Mouse (Mus musculus): Measurements from ENCODE around the gene Plppr4. TPM values are rescaled to one million over a fixed set of nuclear protein-coding genes. Genes with fewer than 3 reads are reported as not detected.

Plppr4 gene
- polyA plus RNA-seq, 1 experiment = 0.02 TPM

DNA sequence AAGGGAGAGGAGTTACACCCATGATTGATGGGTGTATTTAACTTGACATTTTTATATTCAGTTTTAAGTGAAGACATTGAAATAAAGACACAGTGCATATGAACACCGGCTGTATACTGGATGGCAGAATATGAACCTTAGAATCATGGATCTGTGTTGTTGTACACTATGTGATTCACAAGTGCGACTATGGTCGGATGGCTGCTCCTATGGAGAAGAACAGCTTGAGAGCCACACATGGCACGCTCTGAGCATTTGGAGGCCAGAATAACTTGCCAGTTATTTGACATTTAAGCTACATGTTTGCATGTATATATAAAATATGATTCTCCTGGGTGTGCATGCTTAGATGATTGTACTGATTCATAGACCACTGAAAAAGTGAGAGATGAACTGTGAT lies 53.1 kb downstream of the Plppr4 start:
- H3K4me1 ChIP-seq (ENCODE audit: control insufficient read depth) = no peaks in the 10 kb centered on the region
- no peak for TF ChIP-seq TAL1 (IDR thresholded peaks at IDR 0.05; ENCODE audit: low read length)
- TF ChIP-seq GATA1 (IDR thresholded peaks at IDR 0.05; ENCODE audit: low read length) = no peak
- H3K9me3 ChIP-seq (ENCODE audit: control insufficient read depth, low read length) = no peaks in the 10 kb centered on the region
- no peaks in the 10 kb centered on the region for H3K27me3 ChIP-seq (ENCODE audit: control insufficient read depth)
- H3K4me3 ChIP-seq (replicated peaks) = no peak overlapping the region
- no peaks in the 10 kb centered on the region for H3K36me3 ChIP-seq (ENCODE audit: control insufficient read depth)

DNA sequence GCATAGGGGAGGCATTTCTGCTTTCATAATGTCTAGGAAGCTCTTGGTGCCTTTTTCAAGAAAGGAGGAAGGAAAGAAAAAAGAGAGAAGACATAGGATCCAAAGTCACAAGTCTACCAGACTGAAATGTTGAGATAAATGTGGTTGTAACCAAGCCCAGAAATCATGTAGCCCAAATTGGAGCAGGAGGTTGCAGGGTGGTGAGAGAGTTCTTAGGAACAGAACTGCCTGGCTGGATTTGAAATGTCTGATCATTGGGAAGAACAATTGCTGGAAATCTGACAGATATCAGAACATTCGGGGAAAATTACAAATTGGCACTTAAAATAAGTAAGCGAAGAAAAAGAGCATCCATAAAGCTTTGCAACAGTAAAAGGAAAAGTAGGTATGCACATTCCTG lies 56.6 kb downstream of the Plppr4 start:
- no peaks in the 10 kb centered on the region for H3K27me3 ChIP-seq (ENCODE audit: control insufficient read depth)
- H3K4me3 ChIP-seq (replicated peaks) = no peak overlapping the region
- no peaks in the 10 kb centered on the region for H3K4me1 ChIP-seq (ENCODE audit: control insufficient read depth)
- no peaks in the 10 kb centered on the region for H3K9me3 ChIP-seq (ENCODE audit: control insufficient read depth, low read length)
- TF ChIP-seq TAL1 (IDR thresholded peaks at IDR 0.05; ENCODE audit: low read length) (no peak), GATA1 (IDR thresholded peaks at IDR 0.05; ENCODE audit: low read length) (no peak)
- no peaks in the 10 kb centered on the region for H3K36me3 ChIP-seq (ENCODE audit: control insufficient read depth)

DNA sequence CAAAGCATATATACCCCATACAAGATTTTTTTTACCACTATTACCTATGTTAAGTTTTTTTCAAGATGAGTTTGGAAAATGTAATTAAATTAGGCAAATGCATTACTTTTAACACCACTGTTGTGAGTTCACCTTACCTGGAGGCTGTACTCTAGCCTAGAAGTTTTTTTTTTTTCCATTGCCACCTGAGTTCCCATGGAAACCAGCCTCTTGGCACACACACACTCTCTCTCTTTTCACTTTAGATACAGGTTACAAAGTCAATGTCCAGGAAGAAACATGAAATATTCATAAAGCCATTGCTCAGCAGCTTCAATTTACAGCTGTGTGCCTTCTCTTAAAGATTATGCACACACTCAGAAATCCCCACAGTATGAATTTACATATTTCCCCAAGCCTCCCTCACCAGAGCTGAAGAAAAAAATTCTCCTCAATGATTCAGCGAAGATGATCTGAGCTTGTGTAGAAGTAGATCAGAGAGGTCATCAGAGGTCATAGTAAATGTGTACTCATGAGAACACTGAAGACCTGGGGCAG lies 59.9 kb downstream of the Plppr4 start:
- TF ChIP-seq GATA1 (IDR thresholded peaks at IDR 0.05; ENCODE audit: low read length) (no peak), TAL1 (IDR thresholded peaks at IDR 0.05; ENCODE audit: low read length) (no peak)
- Histone ChIP-seq H3K9me3 (ENCODE audit: control insufficient read depth, low read length) (no peaks in the 10 kb centered on the region), H3K36me3 (ENCODE audit: control insufficient read depth) (no peaks in the 10 kb centered on the region), H3K4me3 (replicated peaks) (no peak overlapping the region), H3K4me1 (ENCODE audit: control insufficient read depth) (no peaks in the 10 kb centered on the region), H3K27me3 (ENCODE audit: control insufficient read depth) (no peaks in the 10 kb centered on the region)

DNA sequence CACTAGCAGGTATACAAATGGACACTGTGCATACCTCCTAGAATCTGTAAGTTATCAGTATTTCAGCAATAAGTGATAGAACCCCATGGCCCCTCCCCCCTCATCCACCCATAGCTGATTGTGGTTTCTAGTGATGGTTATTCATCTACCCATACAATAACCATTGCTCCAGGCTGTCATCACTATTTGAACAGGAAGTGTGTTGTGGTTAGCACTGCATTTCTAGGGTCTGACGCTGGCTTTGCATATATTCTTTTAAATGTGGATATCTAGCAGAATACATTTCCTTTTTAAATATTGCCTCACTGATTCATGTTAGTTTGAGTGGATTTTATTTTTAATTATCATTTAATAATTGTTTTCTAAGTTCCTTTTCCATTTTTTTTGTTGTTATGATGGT lies 62.9 kb downstream of the Plppr4 start:
- no peak for TF ChIP-seq GATA1 (IDR thresholded peaks at IDR 0.05; ENCODE audit: low read length)
- no peak for TF ChIP-seq TAL1 (IDR thresholded peaks at IDR 0.05; ENCODE audit: low read length)
- H3K4me1 ChIP-seq (ENCODE audit: control insufficient read depth) = no peaks in the 10 kb centered on the region
- no peaks in the 10 kb centered on the region for H3K27me3 ChIP-seq (ENCODE audit: control insufficient read depth)
- no peaks in the 10 kb centered on the region for H3K36me3 ChIP-seq (ENCODE audit: control insufficient read depth)
- no peak overlapping the region for H3K4me3 ChIP-seq (replicated peaks)
- H3K9me3 ChIP-seq (ENCODE audit: control insufficient read depth, low read length) = no peaks in the 10 kb centered on the region

DNA sequence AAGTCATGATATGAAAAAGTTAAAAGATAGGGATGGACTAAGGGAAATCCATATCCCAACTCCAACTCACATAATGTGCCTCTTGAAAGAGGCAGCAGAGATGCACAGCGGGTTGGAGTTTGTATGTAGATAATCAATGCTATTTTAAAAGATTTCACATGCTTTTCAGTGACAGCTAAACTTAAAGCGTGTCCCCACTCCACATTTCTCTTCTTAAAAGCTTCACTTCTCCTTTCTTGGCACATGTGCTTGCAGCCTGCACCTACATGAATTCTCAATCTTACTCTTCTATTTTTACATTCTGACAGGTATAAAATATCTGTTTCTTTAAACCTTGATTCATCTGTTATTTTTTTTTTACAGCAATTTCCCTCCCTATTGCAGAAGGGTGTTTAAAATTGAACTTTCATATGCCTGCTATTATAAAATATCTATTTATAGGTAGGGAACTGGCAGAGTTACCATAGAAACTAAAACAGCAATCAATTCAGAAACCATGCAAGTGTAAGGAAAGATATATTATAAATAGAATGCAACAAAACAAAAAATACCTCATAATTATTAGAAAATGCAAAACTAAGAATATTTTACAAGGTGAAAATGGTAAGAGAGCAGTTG lies 66.3 kb downstream of the Plppr4 start:
- H3K9me3 ChIP-seq (ENCODE audit: control insufficient read depth, low read length) = no peaks in the 10 kb centered on the region
- no peaks in the 10 kb centered on the region for H3K36me3 ChIP-seq (ENCODE audit: control insufficient read depth)
- H3K27me3 ChIP-seq (ENCODE audit: control insufficient read depth) = no peaks in the 10 kb centered on the region
- TF ChIP-seq TAL1 (IDR thresholded peaks at IDR 0.05; ENCODE audit: low read length) (no peak), GATA1 (IDR thresholded peaks at IDR 0.05; ENCODE audit: low read length) (no peak)
- no peak overlapping the region for H3K4me3 ChIP-seq (replicated peaks)
- no peaks in the 10 kb centered on the region for H3K4me1 ChIP-seq (ENCODE audit: control insufficient read depth)

Other genes starting within 250 kb of the Plppr4 start
- not detected in 2 replicates for gene Plppr5, start 214.0 kb upstream of the Plppr4 start, polyA plus RNA-seq (2012)